Mouse (Mus musculus) ZHBTc4 (cell line): Measurements from ENCODE around the gene Palm2.

ENCODE experiments used
- DNase-seq: peaks from one replicate; pipeline ENCODE4 v3.0.0-alpha.2; 2011; ENCODE audit warnings: low read depth, low spot score

Gene Palm2

DNA sequence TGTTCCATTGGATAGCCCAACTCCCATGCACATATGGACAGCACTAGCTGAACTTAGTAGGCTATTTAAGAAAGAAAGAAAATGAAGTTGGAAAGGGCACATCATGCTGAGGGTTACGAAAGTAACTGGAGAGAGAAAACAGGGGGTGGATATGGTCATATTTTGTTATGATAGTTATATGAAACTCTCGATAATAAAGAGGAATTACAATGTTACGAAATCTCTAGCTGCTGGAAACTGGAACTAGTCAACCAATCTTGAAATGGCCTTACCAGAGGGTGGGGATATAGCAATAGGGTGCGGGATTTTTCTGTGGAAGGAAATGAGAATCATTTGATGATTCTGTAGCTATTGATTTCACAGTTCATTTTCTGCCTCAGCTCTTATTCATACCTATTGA lies 180.6 kb downstream of the Palm2 start:
- DNase-seq: no peak

DNA sequence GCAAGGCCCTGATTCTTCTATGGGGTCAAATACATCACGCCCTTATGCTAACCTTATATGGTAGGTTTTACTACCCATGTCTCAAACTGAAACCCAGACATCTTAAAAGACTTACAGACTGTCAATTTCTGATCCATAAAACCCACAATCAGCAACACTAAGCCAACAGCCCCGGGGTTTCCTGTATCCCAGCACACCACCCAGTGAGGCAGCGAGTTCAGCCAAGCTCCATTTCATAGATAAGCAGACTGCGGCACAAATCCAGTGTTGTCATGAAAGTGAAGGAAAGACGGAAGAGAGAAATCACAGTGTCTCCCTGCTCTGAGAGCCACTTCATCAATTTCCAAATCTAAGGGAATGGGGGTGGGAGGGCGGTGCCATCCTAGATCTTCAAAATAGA lies 184.7 kb downstream of the Palm2 start:
- DNase-seq: no peak

DNA sequence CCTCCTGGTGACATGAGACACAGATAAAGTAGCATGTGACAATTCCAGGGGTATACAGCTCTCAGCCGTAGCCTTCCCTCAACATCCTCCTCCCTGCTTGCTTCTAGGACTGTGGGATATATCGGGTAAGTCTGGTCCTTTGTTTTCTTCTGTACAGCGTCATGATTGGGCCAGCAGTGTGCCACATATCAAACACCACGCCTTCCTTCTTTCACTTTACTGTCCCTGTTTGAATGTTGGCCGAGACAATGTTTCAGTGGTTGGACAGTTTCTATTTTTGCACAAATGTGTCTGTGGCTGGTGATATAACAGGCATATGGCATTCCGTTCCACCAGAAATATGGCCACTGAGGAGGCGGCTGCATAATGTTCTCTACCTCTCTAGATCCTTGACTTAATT lies 188.8 kb downstream of the Palm2 start:
- DNase-seq: no peak

DNA sequence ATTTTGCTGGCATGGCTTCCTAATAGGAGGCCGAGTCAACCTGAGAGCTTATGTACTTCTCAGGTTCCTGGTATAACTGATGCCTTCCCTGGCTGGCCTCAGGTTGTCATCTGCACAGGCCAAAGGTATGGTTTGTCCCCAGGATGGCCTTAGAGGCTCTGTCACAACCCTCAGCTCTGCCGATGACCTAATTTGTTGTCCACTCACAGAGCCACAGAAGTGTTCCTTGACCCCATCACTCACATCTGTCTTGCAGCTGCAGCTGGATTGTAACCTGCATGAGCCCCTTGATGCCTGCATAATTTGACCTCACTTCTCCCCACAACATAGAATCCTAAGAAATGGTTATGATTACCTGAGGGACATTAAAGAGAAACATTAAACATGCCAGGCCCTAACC lies 190.8 kb downstream of the Palm2 start:
- DNase-seq: no peak

DNA sequence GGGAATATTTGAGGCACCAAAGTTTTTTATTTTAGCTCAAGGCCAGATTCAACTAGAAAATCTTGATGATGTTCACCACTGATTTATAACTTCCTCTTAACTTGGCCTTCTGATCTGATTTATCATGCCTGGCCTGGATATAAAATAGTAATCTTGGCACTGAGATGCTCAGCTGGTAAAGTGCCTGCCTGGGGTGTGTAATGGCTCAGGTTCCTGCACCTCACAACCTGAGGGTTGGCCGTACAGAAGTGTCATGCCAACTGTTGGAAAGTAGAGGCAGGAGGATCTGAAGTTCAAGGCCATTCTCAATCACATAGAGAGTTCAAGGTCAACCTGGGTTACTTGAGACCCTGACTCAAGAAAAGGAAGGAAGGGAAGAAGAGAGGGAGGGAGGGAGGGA lies 191.3 kb downstream of the Palm2 start:
- DNase-seq: no peak

DNA sequence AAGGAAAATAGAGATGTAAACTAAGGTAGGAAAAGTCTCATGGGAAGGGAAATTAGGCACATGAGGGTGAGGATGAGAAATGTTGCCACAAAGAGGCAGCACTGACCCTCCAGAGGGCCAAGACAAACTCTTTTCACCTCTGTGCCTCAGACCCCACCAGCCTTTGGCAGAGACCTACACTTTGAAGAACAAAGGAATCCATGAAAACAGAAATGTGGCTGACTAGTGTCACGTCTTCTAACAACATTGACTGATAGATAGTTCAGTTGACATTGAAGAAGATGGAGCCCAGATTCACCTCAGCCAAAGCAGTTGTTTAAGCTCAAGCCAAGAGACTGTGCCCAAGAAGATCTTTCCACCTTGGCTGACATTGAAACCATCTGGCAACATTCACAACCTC lies 191.7 kb downstream of the Palm2 start:
- no peak for DNase-seq

DNA sequence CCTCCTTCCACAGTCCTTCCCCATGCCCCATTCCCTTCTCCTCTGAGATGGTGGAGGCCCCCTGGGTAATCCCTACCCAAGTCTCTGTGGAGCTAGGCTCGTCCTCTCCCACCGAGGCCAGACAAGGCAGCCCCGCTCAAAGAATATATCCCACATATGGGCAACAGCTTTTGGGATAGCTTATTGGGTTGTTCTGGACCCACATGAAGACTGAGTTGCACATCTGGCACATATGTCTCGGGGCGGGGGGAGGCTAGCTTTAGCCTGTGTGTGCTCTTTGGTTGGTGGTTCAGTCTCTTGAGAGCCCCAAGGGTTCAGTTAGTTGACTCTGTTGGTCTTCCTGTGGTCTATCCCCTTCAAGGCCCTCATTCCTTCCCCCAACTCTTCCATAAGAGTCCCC lies 192.9 kb downstream of the Palm2 start:
- DNase-seq: no peak

DNA sequence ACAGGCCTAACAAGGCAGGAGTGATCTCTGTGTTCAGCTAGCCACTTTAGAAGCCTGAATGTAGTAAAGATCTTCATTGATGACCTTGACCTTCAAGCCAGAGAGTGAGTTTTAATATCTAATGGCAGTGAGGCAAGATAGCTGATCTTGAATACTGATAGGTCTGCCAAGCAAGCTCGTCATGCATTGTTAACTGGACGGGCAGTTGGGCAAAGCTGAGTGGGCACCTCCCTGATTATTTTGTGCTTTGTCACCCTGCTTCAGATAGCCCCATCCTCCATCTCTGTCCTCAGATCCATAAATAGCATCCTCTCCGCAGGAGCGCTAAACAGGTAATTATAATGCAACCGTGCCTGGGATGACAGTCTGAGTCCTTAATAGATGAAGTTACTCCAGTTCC lies 198.3 kb downstream of the Palm2 start:
- DNase-seq: no peak

DNA sequence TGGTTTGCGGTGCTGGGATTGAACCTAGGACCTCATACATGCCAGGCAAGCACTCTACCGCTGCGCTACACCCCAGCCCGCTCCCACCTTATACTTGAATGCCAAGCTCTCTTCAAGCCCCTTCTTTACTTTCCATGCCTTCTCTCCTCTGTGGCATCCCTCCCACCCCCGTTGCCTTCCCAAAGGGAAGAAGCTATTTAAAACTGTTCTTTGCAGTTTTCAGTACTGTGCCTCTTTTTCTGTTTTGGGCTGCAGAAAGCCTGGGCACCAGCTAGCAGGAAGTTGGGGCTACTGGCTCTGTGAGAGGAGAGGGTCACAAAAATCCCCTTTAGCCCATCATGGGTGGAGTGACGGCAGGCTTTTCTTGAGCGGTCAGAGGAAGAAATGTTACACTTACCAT lies 199.0 kb downstream of the Palm2 start:
- DNase-seq: no peak

DNA sequence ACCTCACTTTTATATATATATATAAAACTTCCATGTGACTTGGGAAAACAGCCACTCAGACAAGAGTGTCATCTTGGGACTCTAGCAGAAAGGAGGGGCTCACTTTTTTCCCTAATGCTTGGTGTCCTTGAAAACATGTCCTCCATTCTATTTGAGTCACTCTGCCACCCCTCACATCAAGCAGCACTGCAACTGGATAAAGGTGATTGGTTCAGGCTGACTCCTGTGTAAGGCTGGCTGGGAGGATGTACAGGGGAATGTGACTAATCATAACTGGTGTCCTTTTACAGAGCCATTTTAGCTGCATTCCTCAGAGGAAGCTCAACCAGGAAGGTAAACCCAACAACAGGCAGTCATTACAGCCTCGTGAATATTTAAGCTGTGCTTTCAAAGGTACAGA lies 200.9 kb downstream of the Palm2 start:
- no peak for DNase-seq

DNA sequence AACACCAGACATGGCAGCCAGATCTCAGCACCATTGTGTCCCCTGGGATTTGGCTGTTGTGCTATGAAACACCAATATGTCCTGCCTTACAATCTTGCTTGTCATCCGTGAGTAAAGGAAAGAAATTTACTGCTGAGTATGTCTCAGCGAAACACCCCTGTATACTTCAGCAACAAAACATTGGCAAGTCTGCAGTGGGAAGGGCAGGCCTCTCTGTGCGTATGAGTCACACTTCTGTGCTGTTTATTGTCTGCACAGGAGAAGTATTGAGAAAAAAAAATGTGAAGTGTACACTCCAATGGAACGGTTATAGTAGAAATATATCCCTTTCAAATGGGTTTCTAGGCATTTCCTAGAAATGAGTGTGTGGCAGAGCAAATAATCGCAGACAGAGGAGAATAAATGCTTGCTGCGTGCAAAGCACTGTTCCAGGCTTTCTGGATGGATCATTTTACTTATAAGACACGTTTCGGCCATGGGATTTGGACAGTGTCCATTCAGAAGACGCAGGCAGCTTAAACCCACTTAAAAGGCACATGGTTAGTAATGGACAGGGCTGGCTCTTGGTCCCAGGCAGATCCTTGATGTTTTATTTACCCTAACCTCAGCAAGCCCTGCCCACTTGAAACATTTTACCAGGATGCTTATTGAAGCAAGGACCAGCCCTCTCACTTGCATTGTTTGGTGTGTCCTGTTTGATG lies 202.9 kb downstream of the Palm2 start:
- no peak for DNase-seq

DNA sequence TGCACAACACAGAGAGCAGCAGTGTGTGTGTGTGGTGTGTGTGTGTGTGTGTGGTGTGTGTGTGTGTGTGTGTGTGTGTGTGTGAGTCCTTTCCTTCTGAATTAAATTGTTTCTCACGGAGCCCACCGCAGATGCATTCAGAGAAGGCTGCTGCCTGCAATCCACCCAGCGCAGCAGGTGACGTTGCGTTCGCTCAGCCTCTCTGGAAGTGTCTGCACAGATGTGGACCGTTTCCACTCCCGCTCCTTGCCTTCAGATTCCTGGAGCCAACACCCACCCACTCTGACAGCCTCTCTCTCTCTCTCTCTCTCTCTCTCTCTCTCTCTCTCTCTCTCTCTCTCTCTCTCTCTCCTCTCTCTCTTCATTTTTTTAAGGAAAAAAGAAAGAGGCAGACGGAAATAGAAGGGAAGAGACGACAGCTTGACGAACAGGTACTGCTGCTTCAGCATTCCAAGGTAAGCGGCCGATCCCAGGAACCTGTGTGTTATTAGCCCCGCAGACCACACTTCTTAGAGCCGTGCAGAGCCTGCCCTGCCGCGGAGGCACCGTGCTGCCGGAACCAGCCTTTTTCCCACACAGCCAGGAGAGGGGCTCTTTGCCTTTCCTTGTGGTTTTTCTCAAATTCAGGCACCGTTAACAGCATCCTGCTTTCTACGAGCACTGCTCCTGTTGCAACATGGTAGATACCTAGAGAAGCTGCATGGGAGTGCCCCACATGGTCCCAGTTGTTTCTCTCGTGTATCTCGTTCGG lies 203.8 kb downstream of the Palm2 start:
- peak; percentile 38 for DNase-seq

DNA sequence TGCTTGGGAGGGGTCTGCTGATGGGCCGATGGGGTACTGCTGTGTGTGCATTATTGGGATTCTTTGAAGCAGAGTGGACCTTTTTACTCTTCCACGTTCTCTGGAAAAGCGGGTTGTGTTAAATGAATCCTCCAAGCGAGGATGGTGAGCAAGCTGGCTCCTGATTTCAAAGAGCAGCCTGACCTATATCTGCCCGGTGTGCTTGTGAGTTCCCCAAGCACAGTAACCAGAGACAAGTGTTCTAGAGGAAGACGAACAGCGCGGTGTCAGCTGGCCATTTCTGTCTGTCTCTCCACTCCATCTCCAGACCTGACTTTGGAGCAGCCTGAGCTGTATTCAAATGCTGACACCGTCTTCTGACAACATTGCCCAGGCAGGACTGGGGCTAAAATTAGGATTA lies 204.9 kb downstream of the Palm2 start:
- DNase-seq: no peak

DNA sequence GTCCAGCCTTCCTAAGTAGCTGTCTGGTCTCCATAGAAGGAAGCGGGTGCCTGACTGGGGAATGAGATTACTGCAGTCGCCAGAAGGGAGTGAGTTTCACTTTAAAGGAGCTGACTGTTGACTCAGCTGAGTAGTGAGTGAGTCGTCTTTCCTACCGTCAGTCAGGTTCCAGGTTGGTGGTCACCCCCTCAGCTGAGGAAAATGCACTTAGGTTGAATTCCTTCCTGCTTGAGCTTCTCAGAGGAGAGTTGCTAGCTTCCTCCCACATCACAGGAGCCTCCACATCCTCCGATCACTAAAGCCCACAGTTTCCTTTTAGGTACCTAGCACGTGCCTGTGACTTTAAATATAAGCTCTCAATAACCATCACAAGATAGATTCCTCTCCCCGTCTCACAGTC lies 206.2 kb downstream of the Palm2 start:
- DNase-seq: no peak

DNA sequence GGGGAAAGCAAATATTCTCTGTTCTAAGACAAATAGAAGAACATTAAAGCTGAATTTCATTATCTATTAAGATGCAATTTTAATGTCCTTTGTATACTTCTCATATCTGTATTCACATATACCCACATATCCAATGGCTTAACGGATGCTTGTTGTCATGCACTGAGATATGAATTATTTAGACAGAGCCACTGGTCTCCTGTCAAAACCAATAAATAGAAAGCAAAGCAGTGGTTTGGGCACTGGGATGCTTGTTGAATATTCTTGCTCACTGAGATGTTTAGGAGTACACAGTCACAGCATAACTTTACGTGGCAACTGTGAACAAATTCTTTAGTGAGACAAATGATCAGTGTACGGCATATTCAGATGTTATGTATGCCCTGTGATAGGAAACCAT lies 206.9 kb downstream of the Palm2 start:
- no peak for DNase-seq

DNA sequence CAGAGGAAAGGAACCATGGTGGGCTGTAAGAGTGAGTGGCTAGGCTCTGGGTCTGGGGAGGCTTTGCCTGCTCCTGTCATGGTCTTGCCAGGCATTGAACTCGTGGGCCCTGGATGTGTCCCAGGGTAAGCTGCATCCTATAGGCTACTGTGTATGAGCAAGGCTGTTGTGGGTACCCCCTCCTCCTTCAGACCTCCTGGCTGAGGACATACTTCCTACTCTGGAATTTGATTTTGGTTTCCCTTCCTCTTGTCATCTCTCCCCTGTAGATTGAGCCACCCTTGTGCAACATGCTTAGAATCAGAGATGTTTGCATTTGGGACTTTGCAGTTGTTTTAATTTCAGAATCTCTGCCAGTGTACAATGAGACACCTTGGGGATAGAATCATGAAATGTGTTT lies 216.9 kb downstream of the Palm2 start:
- no peak for DNase-seq

DNA sequence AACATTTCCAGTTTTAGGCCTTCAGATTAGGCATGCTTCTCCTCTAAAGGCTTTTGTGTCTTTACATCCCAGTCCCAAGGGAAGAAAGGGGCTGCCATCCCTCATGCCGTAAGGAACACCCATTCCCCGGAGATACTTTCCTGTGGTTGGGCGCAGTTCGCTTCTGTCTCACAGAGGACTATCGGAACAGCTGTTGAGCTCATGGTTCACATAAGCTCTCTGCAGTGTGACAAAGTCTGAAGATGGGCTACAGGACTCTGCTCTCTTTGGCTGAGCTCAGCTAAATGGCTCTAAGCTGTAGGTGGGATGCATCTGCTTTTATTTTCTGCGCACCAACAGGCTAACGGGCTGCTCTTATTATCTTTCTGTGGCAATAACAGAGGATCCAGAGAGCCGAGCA lies 217.5 kb downstream of the Palm2 start:
- no peak for DNase-seq

DNA sequence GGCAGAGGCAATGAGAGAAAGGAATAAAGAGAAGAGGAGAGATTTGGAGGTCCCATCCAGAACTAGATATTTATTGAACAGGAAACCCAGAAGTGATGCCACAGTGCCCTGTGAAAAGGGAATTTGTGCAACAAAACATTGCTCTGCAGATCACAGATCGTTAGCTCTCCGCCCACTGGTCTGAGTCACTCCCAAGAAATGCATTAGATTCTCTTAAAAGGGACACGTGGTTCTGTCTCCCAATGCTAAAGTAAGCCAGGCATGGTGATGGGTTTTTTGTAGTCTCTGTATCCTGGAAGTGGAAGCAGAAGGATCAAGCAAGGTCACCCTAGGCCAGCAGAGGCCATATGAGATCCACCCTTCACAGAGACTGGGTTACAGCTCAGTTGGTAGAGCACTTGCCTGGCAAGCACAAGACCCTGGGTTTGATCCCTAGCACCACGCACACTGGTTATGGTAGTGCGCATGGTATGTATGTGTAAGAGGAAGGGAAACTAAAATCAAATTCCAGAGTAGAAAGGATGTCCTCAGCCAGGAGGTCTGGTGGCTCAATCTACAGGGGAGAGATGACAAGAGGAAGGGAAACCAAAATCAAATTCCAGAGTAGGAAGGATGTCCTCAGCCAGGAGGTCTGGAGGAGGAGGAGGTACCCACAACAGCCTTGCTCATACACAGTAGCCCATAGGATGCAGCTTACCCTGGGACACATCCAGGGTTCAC lies 218.3 kb downstream of the Palm2 start:
- no peak for DNase-seq

DNA sequence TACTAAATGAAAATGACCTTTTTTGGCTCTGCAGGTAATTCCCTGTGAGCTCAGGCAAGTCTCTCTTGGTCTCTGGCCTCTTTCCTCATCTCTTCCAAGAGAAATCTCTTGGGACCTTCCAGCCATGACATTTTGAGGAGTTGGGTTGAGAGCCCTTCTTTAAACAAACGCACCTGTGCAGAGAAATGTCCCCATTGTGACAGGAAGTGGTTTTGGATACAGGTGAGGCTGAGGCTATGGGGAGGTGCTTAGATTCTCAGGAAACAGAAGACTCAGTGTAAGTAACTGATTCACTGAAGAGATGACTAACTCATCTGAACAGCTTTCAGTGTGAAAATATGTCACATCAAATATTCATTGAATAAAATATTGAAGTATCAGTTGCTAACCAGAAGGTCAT lies 221.9 kb downstream of the Palm2 start:
- DNase-seq: no peak

DNA sequence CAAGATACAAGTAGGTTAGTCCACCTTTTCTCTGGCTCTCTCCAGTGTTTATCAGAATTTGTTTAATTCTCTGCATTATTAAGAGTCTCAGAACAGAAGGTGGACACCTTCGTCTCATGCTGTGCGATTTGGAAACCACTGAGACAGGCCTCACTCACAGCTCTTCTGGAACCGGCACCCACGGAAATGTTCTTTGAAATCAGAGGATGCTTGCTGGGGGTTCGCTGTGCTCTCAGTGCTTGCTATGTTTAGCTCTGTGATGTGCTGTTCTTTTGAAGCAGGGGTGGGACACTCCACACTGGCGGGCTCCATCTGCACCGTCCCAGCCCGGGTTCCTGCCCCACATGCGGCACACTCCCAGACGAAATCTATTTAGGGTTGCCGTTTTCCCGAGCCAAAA lies 222.3 kb downstream of the Palm2 start:
- no peak for DNase-seq

DNA sequence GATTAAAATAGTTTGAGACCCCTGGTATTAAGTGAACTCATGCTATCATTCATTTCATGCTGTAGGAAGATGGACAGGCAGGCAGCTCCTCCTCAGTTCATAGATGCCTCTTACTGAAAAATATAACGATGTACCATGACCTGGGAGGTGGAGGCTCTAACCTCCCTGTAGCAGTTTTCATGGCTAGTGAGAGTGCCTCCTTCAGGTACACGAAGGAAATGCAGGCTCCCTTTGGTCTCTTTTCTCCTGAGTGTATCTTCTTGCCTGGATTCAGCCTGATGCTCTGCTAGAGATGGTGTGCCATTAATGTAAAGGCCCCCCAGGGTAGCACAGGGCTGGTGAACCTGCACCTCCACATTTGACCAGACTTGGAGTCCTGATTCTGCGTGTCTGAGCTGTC lies 222.8 kb downstream of the Palm2 start:
- DNase-seq: peak; percentile 42

DNA sequence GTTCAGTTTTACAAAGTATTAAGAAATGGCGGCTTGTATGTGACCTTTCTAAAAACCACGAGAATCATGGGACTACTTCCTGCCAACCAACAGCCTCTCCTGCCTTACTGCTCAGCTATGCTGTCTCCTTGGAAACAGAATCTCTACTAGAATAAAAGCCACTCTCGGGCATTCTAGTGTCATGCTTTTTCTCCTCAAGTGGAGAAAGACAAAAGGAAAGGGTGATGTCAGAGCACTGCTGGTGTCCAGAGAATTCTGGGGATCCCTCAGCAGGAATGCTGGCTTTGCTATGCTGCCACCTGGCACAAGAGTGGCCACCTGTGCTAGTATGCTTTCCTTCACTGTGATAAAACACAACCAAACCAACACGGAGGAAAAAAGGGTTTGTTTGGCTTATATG lies 226.4 kb downstream of the Palm2 start:
- peak; percentile 29 for DNase-seq

DNA sequence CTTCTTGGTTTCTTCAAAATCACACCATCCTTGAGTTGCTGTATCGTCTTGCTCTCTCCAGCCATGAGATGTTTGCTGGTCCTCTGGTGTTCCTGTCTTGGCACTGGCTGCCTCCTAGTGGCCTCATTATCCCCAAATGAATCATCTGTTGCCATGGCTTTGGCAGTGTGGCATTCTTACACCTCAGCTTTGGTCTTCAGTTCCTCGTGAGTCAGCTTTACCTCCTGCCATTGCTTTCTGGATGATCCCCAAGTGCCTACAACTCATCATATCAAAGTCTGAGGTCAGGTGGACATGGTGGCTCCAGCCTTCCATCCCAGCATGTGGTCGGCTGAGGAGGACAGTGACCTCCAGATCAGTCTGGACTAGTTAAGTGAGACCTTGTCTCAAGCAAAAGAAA lies 232.1 kb downstream of the Palm2 start:
- no peak for DNase-seq
